Mouse (Mus musculus) monocyte, adult 2 months (primary cell): ENCODE results near the gene Nsmce4a.
"Not testable (repeated sequence)": the region's sequence is repeated elsewhere in the genome, so short reads cannot be mapped to it uniquely, and the experiment has no call there.

Experiments used
- DNase-seq, 2 experiments: peaks; one replicate each; pipeline ENCODE4 v3.0.0; 2022; ENCODE audit warnings: low spot score in 2 of 2, low read depth in 1 of 2

Nsmce4a gene

DNA sequence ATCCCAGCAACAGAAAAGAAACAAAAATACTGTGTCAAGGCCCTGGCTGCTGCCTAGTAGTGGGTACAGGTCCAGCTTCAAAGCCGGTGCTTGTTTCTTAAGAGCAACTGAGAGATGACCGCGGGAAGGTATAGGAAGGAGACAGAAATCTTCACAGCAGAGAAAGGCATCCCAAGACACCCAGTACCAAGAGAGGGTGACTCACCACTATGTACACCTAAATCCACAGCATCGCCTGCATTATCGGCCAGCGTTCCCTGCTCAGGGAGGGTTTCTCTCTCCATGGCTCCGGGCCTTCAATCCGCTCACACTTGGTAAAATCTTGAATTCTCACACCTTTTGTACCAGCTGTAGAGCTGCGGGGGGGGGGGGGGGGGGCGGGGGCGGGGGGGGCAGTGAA lies at the start of gene Nsmce4a:
Nsmce4a (minus strand) TSS at position 298 of the 400 bp plus-strand sequence.
- no peak for DNase-seq

DNA sequence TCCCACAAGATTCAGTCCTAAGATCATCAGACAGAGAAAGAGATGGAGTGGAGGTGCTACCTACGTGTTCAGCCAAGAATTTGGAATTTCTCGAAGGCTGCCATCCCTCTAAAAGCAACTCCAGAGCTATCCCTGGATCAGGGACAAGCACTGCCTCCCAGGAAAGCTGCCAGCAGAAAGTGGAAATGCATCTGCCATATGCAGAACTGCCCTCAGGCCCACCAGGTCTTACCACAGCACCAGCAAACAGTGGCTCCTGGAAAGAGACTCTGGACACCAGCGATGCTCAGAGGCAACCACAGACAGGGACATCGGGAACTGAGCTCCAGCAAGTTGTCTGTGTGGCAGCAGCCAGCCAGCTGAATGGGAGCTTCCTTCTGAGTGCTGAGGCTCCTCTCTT lies 49.4 kb upstream of the Nsmce4a start:
- DNase-seq = no peak

DNA sequence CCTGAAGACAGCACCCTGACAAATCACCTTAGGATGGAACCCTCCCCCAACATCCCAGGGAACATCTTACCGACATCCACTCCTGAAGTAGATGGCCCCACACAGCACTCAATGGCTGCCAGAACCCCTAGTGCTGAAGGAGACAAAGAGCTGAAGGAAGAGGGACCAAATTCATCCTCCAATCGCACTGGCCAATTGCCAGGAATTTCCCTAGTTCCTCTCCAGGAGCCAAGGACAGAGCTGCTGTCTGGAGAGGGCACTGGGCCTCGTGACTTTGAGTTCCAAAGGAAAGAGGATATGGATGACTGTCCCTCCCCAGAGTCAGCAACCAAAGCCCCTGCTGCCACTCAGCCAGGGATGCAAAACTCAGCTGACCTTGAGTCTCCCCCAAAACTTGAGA lies 49.0 kb upstream of the Nsmce4a start:
- DNase-seq = no peak

DNA sequence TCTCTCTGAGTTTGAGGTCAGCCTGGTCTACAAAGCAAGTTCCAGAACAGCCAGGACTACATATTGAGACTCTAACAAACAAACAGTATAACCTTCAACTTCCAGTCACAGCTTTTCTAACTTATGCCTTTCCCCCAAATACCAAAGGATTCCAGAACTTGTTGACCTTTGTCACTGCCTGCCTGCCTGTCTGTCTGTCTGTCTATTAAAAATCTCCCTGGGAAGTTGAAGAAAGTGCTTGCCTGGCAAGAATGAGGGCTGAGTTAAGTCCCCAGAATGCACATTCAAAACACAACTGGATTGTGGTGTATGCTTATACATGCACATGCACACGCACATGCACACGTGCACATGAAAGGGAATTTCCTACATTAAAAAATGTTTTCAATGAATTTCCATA lies 48.1 kb upstream of the Nsmce4a start:
- no peak for DNase-seq

DNA sequence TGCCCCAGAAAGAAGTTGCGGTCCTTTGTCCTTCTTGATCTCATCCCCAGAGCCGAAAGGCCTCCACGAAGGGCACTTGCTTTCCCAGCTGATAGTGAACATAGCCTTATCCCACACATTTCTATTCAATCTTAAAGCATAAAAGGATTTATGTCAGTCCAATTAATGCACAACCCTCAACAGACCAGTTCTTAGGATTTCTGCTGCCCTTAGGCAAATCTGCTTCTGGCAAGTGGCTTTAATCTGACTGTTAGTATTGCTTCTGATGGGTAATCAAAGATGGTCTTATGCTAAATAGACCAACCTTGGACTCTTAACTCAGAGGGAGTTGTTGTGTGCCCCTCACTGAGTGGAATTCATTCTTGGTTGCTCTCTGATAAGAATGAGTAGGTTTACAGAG lies 44.7 kb upstream of the Nsmce4a start:
- no peak for DNase-seq

DNA sequence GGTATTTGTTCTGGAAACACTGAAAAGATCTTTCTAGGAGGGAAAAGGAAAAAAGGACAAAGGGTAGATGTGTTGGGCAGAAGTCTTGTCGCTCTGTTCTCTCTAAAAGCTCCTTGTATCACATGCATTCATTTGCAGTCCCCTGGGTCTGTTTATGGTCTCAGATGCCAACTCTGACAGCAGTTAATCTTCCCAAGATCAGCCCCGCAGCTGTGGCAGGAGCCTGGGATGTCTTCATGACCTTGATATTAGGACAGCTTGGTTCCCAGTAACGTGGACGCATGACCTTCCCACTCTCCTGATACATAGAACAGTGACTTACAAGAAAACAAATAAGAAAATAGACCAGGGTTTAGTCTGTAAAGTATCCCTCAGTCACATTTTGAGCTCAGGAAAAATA lies 41.1 kb upstream of the Nsmce4a start:
- no peak for DNase-seq

DNA sequence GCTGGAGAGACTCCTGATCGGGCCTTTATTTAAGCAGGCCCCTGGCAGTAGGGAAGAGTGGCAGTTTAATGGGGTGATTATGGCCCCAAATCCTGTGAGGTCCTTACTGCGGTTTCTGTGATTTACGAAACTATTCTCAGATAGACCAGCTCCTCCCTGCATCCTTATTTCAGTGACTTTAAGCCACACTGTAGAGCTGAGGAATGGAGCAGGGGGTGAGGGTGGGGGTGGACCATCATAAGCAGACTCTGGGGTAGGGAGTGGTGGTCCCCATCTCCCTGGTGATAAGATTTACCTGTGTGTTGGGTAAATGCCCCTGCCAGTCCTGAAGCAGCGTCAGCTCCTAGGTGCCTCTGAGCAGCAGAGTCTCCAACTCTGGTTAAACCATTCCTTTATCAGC lies 34.0 kb upstream of the Nsmce4a start:
- DNase-seq = no peak

DNA sequence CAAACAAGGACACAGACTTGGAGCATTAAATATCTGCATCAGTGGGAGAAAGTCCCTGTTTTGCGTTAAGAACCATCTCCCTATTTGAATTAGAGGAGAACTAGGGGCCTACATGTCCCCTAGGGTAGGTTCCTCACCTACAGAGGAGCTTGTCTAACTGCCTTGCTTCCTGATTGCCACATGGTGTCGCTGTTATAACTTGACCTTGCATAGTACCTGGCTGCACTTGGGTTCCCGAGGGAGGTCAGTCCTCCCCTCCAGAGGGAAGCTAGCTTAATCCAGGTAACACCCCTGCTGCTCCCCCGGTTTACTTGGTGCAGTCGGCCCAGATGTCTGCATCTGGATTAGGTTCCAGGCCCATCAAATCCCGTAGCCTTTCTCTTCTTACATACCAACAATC lies 32.2 kb upstream of the Nsmce4a start:
- no peak for DNase-seq

DNA sequence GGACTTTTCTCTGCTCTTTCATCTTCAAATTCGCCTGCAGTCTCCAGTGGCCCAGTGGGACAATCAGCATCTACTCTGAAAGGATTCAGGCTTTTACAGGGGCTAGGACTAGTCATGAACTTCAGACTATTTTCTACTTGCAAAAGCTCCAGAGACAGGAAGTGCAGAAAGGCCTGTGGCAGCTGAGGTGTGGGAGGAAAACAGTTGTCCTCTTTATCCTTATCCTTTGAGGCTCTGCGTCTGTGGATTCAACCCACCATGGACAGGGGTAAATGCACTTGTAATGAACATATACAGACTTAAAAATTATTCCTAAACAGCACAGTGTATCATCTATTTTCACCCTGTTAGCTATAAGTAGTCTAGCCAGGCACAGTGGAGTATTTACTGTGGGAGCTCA lies 31.5 kb upstream of the Nsmce4a start:
- DNase-seq = no peak

DNA sequence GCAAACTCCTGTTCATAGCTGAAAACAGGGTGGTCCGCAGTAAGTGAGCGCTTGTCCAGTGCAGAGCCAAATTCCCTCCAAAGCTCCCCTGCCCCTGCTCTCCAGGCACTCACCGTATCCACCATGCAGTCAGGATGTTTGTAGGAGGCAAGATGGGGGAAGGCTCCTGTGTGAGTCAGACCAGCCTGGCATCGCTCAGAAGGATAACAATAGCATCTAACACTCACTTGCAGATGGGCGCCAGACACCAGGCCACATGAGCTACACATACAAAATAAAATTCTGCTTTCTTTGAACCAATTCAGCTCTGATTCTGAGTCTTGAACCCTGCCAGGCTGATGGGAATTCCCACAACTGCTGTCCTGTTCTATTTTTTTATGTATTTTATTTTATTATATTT lies 30.6 kb upstream of the Nsmce4a start:
- DNase-seq = no peak

DNA sequence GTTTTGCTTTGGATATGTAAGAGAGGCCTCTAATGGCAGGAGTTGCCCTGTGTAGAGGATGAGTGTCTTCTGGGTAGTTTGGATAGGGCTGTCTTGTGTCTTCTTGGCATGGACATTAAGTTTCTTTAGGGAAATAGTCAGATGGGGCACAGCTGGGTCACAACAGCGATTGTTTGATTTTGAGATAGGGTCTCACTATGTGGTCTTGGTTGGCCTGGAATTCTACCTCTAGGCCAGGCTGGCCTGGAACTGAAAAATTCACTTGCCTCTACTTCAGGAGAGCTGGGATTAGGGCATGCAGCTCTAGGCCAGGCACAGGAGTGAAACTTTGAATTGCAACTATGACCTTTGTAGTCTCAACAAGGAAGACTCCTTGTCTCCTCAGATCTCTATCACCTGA lies 29.9 kb upstream of the Nsmce4a start:
- DNase-seq = no peak

DNA sequence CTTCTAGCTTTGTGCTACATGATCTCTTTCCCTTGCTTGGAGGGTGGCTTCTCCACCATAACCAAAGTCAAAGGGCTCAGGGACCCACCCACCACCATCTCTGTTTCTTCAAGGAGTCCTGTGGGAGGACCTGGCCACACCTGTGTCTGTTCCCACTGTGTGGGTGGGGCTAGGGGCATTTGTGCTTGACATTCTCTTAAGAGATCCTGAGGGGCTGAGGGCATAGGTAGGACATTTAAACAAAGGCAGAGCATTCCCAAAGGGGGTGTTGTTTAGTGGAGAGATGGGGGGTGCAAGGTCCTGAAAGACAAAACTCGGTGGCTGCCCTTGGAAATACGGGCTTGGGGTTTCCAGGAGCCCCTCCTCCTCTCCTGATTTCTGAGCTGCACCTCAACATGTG lies 27.6 kb upstream of the Nsmce4a start:
- no peak for DNase-seq

DNA sequence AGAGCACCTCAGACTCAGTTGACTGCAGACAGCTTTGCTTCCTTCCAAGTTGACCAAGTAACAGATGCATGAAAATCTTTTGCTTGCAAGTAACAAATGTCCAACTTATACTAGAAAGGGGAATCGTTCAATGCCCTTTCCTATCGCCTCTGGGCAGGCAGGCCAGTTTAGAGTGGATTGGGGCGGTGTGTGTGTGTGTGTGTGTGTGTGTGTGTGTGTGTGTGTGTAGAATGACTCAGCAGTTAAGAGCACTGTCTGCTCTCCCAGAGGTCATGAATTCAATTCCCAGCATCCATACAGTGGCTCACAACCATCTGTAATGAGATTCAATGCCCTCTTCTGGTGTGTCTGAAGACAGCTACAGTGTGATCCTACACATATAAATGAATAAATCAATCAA lies 27.2 kb upstream of the Nsmce4a start:
- no peak for DNase-seq

DNA sequence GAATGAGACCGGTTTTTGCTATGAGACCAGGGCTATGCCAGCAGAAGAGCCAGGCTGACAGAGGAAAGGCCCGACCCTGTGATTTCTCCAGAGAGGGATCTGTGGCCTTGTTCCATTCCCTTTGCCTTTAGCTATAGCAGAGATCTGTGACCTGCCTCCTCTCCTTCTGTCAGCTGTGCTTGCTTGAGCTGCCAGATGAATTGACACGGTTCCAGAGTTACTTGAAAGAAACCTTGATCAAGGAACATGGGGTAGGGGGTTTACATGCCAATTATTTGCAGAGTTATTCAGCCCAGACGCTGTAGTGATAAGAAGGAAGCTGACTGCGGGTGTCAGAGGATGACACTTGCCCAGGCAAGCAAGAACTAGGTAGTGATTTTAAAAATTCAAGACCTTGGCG lies 24.6 kb upstream of the Nsmce4a start:
- no peak for DNase-seq

DNA sequence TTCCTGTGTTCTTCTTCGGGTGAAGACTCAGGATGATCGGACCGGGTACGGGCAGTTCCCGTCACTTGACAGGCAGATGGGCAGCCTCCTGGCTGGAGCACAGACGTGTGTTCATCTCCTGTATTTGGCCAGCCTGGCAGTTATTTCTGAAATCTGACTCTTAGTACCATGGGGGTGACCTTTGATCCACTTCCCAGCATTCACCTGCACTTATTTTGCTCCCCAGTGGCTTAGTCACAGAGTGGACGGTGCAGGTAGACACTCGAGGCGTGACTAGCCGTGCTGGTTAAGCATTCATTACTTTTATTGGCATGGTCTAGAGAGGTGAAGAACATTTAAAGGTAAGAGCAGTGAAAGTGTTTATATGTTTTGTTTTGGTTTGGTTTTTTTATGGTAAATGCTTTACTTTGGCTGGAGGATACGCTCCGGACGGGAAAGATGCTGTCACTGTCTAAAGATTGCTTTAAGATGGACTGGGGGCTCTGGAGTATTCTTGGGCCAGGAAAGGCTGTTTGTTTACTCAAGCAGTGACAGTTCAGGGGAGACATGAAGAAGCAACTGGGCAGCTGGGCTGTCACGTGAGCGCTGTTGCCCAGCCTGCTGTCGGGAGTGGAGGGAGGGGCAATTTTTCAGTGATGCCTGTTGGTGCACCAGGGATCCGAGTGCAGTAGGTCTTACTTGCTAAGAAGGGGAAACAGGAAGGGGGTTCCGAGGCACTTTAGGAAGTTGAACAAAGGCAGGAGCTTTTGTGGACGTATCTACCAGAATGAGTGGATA lies 23.3 kb upstream of the Nsmce4a start:
- not testable (repeated sequence) for DNase-seq

DNA sequence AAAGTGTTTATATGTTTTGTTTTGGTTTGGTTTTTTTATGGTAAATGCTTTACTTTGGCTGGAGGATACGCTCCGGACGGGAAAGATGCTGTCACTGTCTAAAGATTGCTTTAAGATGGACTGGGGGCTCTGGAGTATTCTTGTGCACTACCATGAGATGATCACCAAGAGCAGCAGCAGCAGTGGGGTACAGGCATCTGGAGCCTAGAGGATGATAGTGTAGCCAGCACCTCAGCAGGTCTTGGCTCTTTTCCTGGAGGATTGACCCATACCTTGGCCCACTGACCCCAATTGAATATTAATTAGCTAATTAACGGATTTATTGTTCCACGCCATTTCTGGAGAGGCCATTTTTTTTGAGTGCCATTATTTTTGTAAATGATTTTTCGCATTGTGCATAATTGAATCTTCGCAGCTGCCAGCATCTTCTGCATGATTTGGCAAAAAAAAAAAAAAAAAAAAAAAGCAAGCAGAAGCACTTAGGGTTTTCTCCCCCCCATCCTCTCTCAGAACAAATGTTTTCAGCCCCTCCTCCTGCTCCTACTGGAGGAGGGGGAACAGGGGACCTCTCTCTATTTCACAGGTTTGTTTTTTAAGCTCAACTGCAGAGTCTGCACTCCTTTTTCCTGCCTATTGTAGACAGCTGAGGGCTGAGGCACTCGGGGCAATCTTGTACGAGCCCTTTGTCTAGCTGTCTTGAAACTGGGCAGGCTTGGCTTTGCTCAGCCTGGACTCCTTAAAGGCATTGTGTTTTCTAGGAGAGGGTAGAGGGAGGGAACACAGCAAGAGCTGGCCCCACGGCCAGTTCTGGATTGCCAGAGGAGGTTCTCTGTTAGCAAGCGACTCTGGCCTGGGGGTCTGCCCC lies 20.7 kb upstream of the Nsmce4a start:
- DNase-seq = not testable (repeated sequence)

DNA sequence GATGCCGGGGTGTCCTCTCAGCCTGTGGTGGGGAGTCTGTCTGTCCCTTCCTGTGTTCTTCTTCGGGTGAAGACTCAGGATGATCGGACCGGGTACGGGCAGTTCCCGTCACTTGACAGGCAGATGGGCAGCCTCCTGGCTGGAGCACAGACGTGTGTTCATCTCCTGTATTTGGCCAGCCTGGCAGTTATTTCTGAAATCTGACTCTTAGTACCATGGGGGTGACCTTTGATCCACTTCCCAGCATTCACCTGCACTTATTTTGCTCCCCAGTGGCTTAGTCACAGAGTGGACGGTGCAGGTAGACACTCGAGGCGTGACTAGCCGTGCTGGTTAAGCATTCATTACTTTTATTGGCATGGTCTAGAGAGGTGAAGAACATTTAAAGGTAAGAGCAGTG lies 20.1 kb upstream of the Nsmce4a start:
- not testable (repeated sequence) for DNase-seq

DNA sequence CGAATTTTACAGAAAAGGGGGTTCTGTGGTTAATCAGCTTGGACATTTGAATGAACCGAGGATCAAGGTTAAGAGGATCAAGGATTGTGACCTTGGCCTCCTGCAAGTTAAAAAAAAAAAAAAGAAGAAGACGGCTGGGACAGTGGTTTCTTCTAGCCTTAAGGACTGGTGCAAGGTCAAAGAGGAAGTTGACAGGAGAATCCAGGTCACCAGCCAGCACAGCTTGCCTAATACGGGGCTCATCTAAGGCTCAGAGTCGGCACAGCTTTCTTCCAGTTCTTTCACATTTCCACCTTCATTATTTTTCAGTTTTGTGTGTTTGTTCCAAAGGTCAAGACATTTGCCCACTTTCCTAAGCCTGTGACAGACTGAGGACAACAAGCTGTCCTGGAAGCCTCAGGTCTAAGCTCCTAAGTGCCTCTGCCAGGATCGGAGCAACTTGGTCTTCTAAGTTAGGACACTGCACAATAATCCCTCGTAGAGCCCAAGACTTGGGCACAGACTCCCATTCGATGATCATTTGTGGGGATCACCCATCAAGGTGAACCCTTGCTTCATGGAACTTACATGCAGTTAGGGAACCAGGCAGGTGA lies 18.0 kb upstream of the Nsmce4a start:
- DNase-seq = no peak

DNA sequence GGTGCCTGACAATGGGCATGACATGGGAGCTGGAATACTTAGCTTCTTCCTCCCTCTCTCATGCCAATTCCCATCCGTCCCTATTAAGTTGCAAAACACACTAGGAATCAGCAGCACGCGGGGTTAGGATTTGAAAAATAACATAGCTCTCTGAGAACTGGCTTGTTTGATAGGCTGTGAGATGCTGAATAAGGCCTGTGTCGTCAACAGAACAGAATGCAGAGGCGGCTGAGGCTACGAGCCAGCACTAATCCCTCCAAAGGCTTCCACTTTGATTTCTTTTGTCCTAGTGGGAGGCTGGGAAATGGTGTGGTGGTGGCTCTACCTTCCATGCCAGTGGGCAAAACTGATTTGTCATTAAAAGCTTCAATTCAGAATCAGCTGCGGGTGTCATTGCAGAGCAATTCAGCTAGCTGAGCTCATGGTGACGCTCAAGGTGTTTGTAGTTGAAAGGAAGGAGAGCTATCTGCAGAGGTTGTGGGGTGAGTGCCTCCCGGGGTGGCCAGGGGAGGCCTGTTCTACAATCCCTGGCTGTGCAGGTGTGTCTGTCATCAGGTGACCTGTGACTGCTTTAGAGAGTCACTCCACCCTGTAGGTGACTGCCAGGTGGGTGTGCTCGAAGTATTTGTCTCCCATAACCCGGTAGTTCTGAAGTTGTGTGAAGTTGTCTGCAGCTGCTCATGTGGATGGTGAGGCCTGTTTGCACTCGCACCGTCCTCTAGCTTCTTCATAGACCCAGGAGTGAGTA lies 17.3 kb upstream of the Nsmce4a start:
- DNase-seq = no peak

DNA sequence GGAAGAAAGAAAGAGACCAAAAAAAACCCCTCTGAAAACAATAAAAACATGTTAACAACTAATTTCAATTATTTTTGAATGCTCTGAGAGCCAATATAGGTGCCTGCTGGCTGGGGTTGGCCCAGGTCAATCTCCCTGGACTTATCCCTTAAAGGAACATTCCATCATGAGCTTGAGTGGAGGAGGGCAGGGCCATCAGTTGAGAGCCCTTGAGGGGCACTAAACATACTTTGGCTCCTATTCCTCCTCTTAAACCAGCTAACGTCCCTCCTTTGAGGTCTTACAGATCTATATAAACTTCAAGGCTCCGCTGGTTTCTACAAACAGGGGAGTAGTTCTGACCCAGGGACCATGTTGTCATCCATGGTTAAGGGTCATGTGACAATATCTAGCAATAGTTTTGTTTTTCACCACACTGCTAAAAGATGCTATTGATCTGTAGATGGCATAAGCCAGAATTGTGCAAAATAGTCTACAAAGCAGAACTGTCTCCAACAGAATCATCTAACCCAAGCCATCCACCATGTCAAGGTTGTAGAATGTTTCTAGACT lies 13.7 kb upstream of the Nsmce4a start:
- no peak for DNase-seq

DNA sequence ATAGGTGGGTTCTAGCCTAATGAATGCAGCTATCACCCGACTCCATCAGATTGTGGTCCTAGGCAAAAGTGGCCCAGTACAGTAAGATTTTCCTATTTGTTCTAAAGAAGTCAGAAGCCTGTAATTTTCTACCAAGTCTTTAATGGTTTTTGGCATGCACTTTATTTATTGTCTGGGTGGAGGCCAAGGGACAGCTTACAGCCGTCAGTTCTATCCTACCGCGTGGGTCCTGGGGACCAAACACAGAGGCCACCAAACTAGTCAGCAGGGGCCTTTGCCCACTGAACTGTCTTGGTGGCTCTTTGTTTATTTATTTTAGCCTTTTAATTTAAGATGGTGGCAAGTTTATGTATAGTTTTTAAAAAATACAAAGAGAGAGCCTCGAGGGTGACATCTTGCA lies 5.7 kb upstream of the Nsmce4a start:
- no peak for DNase-seq
